Mouse (Mus musculus): ENCODE measurements at regions not wholly inside any gene's neighbourhood (a gene's known extent, or its start where the extent isn't known, plus 50 kb on each side); places are given as distances from the start of the nearest gene placed in this dataset.

DNA sequence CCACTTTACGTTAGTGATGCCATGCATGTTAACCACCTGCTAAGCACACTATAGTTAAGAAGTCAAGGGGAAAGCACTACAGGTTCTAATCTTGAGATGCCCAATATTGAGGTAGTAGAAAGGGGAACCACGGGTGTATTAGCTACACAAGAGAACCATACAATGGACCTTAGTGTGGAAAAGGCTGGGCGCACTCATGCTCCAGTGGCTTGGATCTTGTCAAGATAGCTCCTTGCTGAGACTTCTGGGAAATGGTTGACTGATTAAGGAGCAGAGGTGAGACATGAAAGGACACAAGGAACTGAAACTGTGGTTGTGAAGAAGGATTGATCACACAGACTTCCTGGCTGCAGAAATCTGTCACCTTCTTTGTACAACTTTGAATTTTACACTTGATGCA is 2028.3 kb downstream of the 4930444P10Rik start:
- TF ChIP-seq POLR2A (IDR thresholded peaks at IDR 0.05; ENCODE audit: insufficient read depth, low read length) (no peak), CTCF (IDR thresholded peaks at IDR 0.05; ENCODE audit: low read depth, low read length) (no peak)

Data from ES-Bruce4 (cell line).